Mouse (Mus musculus): Measurements from ENCODE around the gene Pln. TPM values are rescaled to one million over a fixed set of nuclear protein-coding genes. Genes with fewer than 3 reads are reported as not detected.

Pln gene
- polyA plus RNA-seq, 1 experiment = 3.7 TPM

GRCm38 (mm10) chr10:53353665-53354064 is 16.2 kb downstream of the Pln start:
- DNase-seq (ENCODE audit: extremely low spot score in 1 of 2, low spot score in 1 of 2) = no peak

- DNase-seq (ENCODE audit: extremely low spot score in 1 of 2, low spot score in 1 of 2) = no peak
These were observed 21.5 kb downstream of the Pln start for GRCm38 (mm10) chr10:53359016-53359415.

GRCm38 (mm10) chr10:53364311-53364710 is 26.8 kb downstream of the Pln start:
- DNase-seq (ENCODE audit: extremely low spot score in 1 of 2, low spot score in 1 of 2) = no peak

- DNase-seq (ENCODE audit: extremely low spot score in 1 of 2, low spot score in 1 of 2) = no peak
These were observed 29.8 kb downstream of the Pln start for GRCm38 (mm10) chr10:53367265-53367664.

GRCm38 (mm10) chr10:53373885-53374578 is 36.6 kb downstream of the Pln start:
- no peak for DNase-seq (ENCODE audit: extremely low spot score in 1 of 2, low spot score in 1 of 2)

- DNase-seq (ENCODE audit: extremely low spot score in 1 of 2, low spot score in 1 of 2) = no peak
These were observed 39.6 kb downstream of the Pln start for GRCm38 (mm10) chr10:53377096-53377495.

- no peak for DNase-seq (ENCODE audit: extremely low spot score in 1 of 2, low spot score in 1 of 2)
These were observed 40.8 kb downstream of the Pln start for GRCm38 (mm10) chr10:53378296-53378695.

- DNase-seq (ENCODE audit: extremely low spot score in 1 of 2, low spot score in 1 of 2) = no peak
These were observed 41.7 kb downstream of the Pln start for GRCm38 (mm10) chr10:53378981-53379708.

- peak; percentile 68 to 88 for DNase-seq (ENCODE audit: extremely low spot score in 1 of 2, low spot score in 1 of 2)
These were observed 42.2 kb downstream of the Pln start, which contains the start of gene Cep85l for GRCm38 (mm10) chr10:53379709-53380106. Cep85l (minus strand) TSS chr10:53379947.

- DNase-seq (ENCODE audit: extremely low spot score in 1 of 2, low spot score in 1 of 2) = no peak
These were observed 45.4 kb downstream of the Pln start for GRCm38 (mm10) chr10:53382696-53383365.

GRCm38 (mm10) chr10:53384896-53385295 is 47.4 kb downstream of the Pln start:
- DNase-seq (ENCODE audit: extremely low spot score in 1 of 2, low spot score in 1 of 2) = no peak

GRCm38 (mm10) chr10:53385438-53385837 is 48.0 kb downstream of the Pln start:
- no peak for DNase-seq (ENCODE audit: extremely low spot score in 1 of 2, low spot score in 1 of 2)

- peak in 1 of 2 experiments; percentile 8 for DNase-seq (ENCODE audit: extremely low spot score in 1 of 2, low spot score in 1 of 2)
These were observed 50.9 kb downstream of the Pln start for GRCm38 (mm10) chr10:53388227-53388920.

- DNase-seq (ENCODE audit: extremely low spot score in 1 of 2, low spot score in 1 of 2) = no peak
These were observed 57.6 kb downstream of the Pln start for GRCm38 (mm10) chr10:53394923-53395629.

Other genes with a start within 250 kb of the Pln start
- 7.7 and 8.1 TPM in 2 replicates for gene Cep85l, start 42.3 kb downstream of the Pln start, polyA plus RNA-seq (2012; rRNA removed)

Data from frontal cortex, adult 2 months (tissue).